Mouse (Mus musculus): ENCODE results near the gene Sdha. TPM values are rescaled to one million over a fixed set of nuclear protein-coding genes. Genes with fewer than 3 reads are reported as not detected.

Gene Sdha
- polyA plus RNA-seq, 1 experiment: 96.7 TPM

GRCm38 (mm10) chr13:74282299-74282698 is 67.8 kb downstream of the Sdha start:
- H3K4me3 ChIP-seq (ENCODE audit: low read depth, low read length): no peak overlapping the region
- no peak overlapping the region for H3K27ac ChIP-seq (ENCODE audit: insufficient read depth, low read depth, low read length)
- no peaks in the 10 kb centered on the region for H3K36me3 ChIP-seq (ENCODE audit: control insufficient read depth, insufficient read depth, low read length)
- TF ChIP-seq CTCF (IDR thresholded peaks at IDR 0.05; ENCODE audit: extremely low read depth, insufficient read length, insufficient replicate concordance, low read depth, low read length) (no peak), POLR2A (IDR thresholded peaks at IDR 0.05; ENCODE audit: low read depth, low read length) (no peak)
- 25% methylated on average over 1 of the region's 2 CpGs for WGBS
- no peaks in the 10 kb centered on the region; the same call in 1 of the 2 replicates for H3K4me1 ChIP-seq (ENCODE audit: control insufficient read depth, insufficient read depth, insufficient read length, low read length)
- no peaks in the 10 kb centered on the region for H3K27me3 ChIP-seq (ENCODE audit: control insufficient read depth, insufficient read depth, low read length)

GRCm38 (mm10) chr13:74275726-74276125 is 74.4 kb downstream of the Sdha start:
- 65% methylated on average over 4 of the region's 4 CpGs for WGBS
- TF ChIP-seq POLR2A (IDR thresholded peaks at IDR 0.05; ENCODE audit: low read depth, low read length) (no peak), CTCF (IDR thresholded peaks at IDR 0.05; ENCODE audit: extremely low read depth, insufficient read length, insufficient replicate concordance, low read depth, low read length) (no peak)
- Histone ChIP-seq H3K27ac (ENCODE audit: insufficient read depth, low read depth, low read length) (no peak overlapping the region), H3K4me1 (ENCODE audit: control insufficient read depth, insufficient read depth, insufficient read length, low read length) (no peaks in the 10 kb centered on the region), H3K4me3 (ENCODE audit: low read depth, low read length) (no peak overlapping the region), H3K36me3 (ENCODE audit: control insufficient read depth, insufficient read depth, low read length) (no peaks in the 10 kb centered on the region), H3K27me3 (ENCODE audit: control insufficient read depth, insufficient read depth, low read length) (no peaks in the 10 kb centered on the region)

Other genes starting within 250 kb of the Sdha start
- gene Slc9a3, start 228.8 kb downstream of the Sdha start, polyA plus RNA-seq (2012; rRNA removed): 93.4 and 151 TPM in 2 replicates
- gene Exoc3, start 141.5 kb downstream of the Sdha start, polyA plus RNA-seq (2012; rRNA removed): 18.2 and 45.1 TPM in 2 replicates
- 1.3 and 1.6 TPM in 2 replicates for gene Ahrr, start 57.9 kb downstream of the Sdha start, polyA plus RNA-seq (2012; rRNA removed)
- 128 and 248 TPM in 2 replicates for gene Pdcd6, start 32.7 kb downstream of the Sdha start, polyA plus RNA-seq (2012; rRNA removed)
- gene Ccdc127, start within 50 bp of the Sdha start, polyA plus RNA-seq (2012; rRNA removed): 0.36 and 0.74 TPM in 2 replicates
- 0.34 and 0.38 TPM in 2 replicates for gene Lrrc14b, start 13.7 kb upstream of the Sdha start, polyA plus RNA-seq (2012; rRNA removed)
- gene Zfp72, start 40.6 kb upstream of the Sdha start, polyA plus RNA-seq (2012; rRNA removed): 0.03 TPM in 1 of 2 replicates, not detected in the other
- gene Ftl1-ps1, start 49.4 kb upstream of the Sdha start, polyA plus RNA-seq (2012; rRNA removed): 13.9 and 16.3 TPM in 2 replicates
- gene Zfp825, start 143.7 kb upstream of the Sdha start, polyA plus RNA-seq (2012; rRNA removed): 0.10 and 0.18 TPM in 2 replicates

Data from small intestine, adult 2 months (tissue).